Mouse (Mus musculus) C2C12 (cell line): ENCODE data around the gene Tmcc2. TPM values are rescaled to one million over a fixed set of nuclear protein-coding genes. Genes with fewer than 3 reads are reported as not detected.

ENCODE experiments used
- H3K27me3 ChIP-seq: one replicate; pipeline ENCODE4 v1.6.1; 2011; ENCODE audit not compliant: control insufficient read depth, insufficient read depth, insufficient read length
- H3K36me3 ChIP-seq: one replicate; pipeline ENCODE4 v1.6.1; 2011; ENCODE audit not compliant: control insufficient read depth, insufficient read depth
- H3K4me3 ChIP-seq: one replicate; pipeline ENCODE4 v1.5.1; 2011; ENCODE audit warnings: mild to moderate bottlenecking, control low read depth; ENCODE audit not compliant: poor library complexity, insufficient read depth, severe bottlenecking
- H3K79me2 ChIP-seq: one replicate; pipeline ENCODE4 v1.6.1; 2011; ENCODE audit not compliant: control insufficient read depth, insufficient read depth
- H3K79me3 ChIP-seq: one replicate; pipeline ENCODE4 v1.6.1; 2011; ENCODE audit warnings: low read depth, control low read depth
- H3ac ChIP-seq: one replicate; pipeline ENCODE3; 2011; ENCODE audit warnings: low read depth; ENCODE audit not compliant: control insufficient read depth, insufficient read length
- CEBPB ChIP-seq: IDR thresholded peaks from one replicate; pipeline ENCODE4 v1.6.1; 2011; ENCODE audit warnings: low read depth, mild to moderate bottlenecking, control low read depth, moderate library complexity
- CTCF ChIP-seq: IDR thresholded peaks from one replicate; pipeline ENCODE4 v1.5.1; 2011; ENCODE audit not compliant: control insufficient read depth, insufficient read depth, insufficient read length
- FOSL1 ChIP-seq: IDR thresholded peaks from one replicate; pipeline ENCODE4 v1.8.0; 2011; ENCODE audit warnings: mild to moderate bottlenecking, low read length; ENCODE audit not compliant: poor library complexity, insufficient read depth, severe bottlenecking
- MAX ChIP-seq: IDR thresholded peaks from one replicate; pipeline ENCODE4 v1.6.1; 2011; ENCODE audit warnings: mild to moderate bottlenecking, control low read depth
- MYOD1 ChIP-seq: IDR thresholded peaks from one replicate; pipeline ENCODE4 v1.6.1; 2011; ENCODE audit warnings: low read depth; ENCODE audit not compliant: control insufficient read depth, insufficient read length
- MYOG ChIP-seq: IDR thresholded peaks from one replicate; pipeline ENCODE4 v1.6.1; 2011; ENCODE audit not compliant: control insufficient read depth, insufficient read length; ENCODE audit errors: extremely low read depth
- USF1 ChIP-seq: IDR thresholded peaks from one replicate; pipeline ENCODE4 v1.6.1; 2011; ENCODE audit warnings: low read depth, mild to moderate bottlenecking, control low read depth, moderate library complexity
- long read RNA-seq, 2 experiments: library from polyadenylated mRNA; unstranded; transcript quantifications; one replicate each; pipeline ENCODE4 v2.0.0; 2019 to 2020
- polyA plus RNA-seq: library from polyadenylated mRNA; unstranded; fragments of >200 nt; fragmentation: generic; extraction: Trizol; gene quantifications from one replicate; pipeline ENCODE4 v1.2.1, GENCODE M21; 2012; ENCODE audit warnings: missing spikeins

The Tmcc2 gene
- 37.3 TPM for polyA plus RNA-seq
- long read RNA-seq, experiment 1, partial matches to known transcripts: 3 of 3 reads
- long read RNA-seq, experiment 1, other reads (novel, unspliced or antisense): 0 of 3 reads
- long read RNA-seq, experiment 2, transcript Tmcc2-201 (5 exons, 3,410 nt): major isoform, 9 of 14 reads
- long read RNA-seq, experiment 2, partial matches to known transcripts: 5 of 14 reads
- long read RNA-seq, experiment 2, other reads (novel, unspliced or antisense): 0 of 14 reads

GRCm38 (mm10) chr1:132390691-132391579 lies at the start of gene Tmcc2:
Tmcc2 (minus strand) TSS chr1:132391281.
- TF ChIP-seq MAX (peak; percentile 0), FOSL1 (no peak), MYOG (no peak), USF1 (no peak), CEBPB (no peak), CTCF (no peak), MYOD1 (peak; percentile 89)
- peaks cover 7% of the 10 kb centered on the region for H3K79me3 ChIP-seq

DNA sequence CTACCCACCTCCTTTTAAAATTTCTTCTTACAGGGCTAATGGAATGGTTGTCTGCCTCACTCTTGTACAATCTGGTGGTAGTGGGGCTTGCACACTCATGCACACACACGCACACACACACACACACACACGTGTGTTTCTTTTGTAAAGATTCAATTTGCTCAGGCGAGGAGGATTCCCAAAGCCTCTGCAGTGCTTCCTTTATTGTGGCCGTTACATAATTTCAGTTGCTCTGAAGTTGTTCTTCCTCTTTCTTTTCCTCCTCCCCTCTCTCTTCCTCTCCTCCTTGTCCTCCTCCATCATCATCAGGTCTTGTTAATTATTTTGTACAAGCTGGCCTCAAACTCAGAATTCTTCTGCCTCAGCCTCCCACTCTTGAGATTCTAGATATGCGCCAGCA lies 46.3 kb upstream of the Tmcc2 start:
- Histone ChIP-seq H3ac (no peak overlapping the region), H3K79me3 (no peaks in the 10 kb centered on the region), H3K27me3 (no peaks in the 10 kb centered on the region), H3K79me2 (no peaks in the 10 kb centered on the region), H3K4me3 (no peak overlapping the region), H3K36me3 (peaks cover 16% of the 10 kb centered on the region)
- TF ChIP-seq MYOD1 (no peak), CEBPB (no peak), MAX (no peak), MYOG (no peak), USF1 (no peak), CTCF (no peak)

More at GRCm38 (mm10) chr1:132390691-132391579, at the start of gene Tmcc2:
- peaks cover 21% of the 10 kb centered on the region for H3K79me2 ChIP-seq
- H3K4me3 ChIP-seq: peak within 1 kb of the TSS; percentile 53
- peak within 1 kb of the TSS; percentile 63 for H3ac ChIP-seq
- H3K27me3 ChIP-seq: no peaks in the 10 kb centered on the region
- H3K36me3 ChIP-seq: no peaks in the 10 kb centered on the region

DNA sequence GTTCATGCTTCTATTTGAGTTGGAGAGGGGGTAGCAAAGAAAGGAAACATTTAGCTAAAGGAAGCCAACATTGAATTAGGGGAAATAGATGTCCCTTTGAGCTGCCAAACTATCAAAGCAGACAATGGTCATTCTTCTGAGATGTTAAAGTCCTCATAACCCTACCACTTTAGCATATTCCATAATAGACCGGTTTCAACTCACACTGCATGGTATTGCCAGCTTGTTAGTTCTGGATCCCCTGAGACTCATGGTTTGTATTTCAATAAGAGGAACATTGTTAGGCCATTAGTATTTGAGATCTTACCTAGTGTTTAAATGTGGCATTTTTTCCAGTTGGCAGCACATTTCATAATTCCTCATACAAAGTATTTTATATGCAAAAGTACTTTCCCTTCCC lies 45.9 kb upstream of the Tmcc2 start:
- no peaks in the 10 kb centered on the region for H3K79me3 ChIP-seq
- TF ChIP-seq MAX: no peak
- no peak for TF ChIP-seq CTCF
- TF ChIP-seq USF1: no peak
- TF ChIP-seq FOSL1: no peak
- no peak for TF ChIP-seq CEBPB
- no peak for TF ChIP-seq MYOG
- no peak for TF ChIP-seq MYOD1
- H3K36me3 ChIP-seq: peaks cover 13% of the 10 kb centered on the region
- H3ac ChIP-seq: no peak overlapping the region
- H3K4me3 ChIP-seq: no peak overlapping the region
- no peaks in the 10 kb centered on the region for H3K79me2 ChIP-seq
- no peaks in the 10 kb centered on the region for H3K27me3 ChIP-seq

DNA sequence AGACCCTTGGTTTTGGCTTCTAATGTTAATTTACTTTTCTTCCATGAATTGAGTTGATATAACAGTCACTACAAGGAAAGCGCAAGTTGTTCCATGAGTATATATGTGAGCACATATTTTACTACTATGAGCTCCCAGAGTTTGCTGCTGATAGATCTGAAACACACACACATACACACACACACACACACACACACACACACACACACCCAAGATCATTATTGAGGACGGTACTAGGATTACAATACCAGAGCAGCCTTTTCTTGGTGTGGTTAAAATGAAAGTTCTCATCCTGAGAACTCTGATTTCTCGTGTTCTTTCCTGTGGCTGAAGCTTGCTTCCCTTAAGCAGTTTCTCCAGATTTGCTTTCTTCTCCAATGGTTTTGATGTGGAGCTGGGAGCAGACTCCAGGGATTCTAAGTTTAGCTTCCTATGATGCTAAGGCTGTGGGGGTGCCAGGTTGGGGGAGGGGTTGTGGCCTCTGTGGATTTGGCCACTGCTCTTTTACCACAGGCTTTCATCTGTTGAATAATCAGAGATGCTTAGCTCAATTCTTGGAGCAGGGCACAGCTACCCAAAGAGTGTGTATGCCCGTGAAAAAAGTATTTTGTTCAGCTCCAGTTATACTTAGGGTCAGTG lies 45.4 kb upstream of the Tmcc2 start:
- Histone ChIP-seq H3K79me2 (no peaks in the 10 kb centered on the region), H3K27me3 (no peaks in the 10 kb centered on the region), H3ac (no peak overlapping the region), H3K36me3 (peaks cover 13% of the 10 kb centered on the region), H3K79me3 (no peaks in the 10 kb centered on the region), H3K4me3 (no peak overlapping the region)
- TF ChIP-seq MYOG: no peak
- no peak for TF ChIP-seq CEBPB
- no peak for TF ChIP-seq CTCF
- no peak for TF ChIP-seq FOSL1
- no peak for TF ChIP-seq MYOD1
- TF ChIP-seq MAX: no peak
- TF ChIP-seq USF1: no peak

DNA sequence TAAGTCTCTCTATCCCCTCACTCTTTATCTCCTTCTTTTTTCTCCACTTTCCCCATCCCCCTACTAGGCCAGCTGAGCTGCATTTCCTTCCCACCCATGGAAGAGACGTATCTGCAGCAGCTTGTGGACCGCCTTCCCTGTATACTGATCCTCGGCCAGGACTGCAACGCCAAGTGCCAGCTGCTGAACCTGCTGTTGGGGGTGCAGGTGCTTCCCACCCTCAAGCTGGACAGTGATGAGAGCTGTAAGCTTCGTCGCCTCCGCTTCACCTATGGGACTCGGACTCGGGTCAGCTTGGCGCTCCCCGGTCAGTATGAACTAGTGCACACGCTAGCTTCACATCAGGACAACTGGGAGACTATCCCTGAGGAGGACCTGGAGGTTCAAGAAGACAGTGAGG lies 43.0 kb upstream of the Tmcc2 start:
- Histone ChIP-seq H3K27me3 (no peaks in the 10 kb centered on the region), H3K4me3 (no peak overlapping the region), H3K79me2 (no peaks in the 10 kb centered on the region), H3K36me3 (peaks cover 9% of the 10 kb centered on the region), H3ac (no peak overlapping the region), H3K79me3 (no peaks in the 10 kb centered on the region)
- no peak for TF ChIP-seq CEBPB
- no peak for TF ChIP-seq MYOG
- TF ChIP-seq MAX: no peak
- TF ChIP-seq CTCF: no peak
- no peak for TF ChIP-seq FOSL1
